Mouse (Mus musculus) hindbrain, embryonic 16.5 days (tissue): ENCODE measurements around the gene Mnt. TPM values are rescaled to one million over a fixed set of nuclear protein-coding genes. Genes with fewer than 3 reads are reported as not detected.
"Not testable (repeated sequence)": the region's sequence is repeated elsewhere in the genome, so short reads cannot be mapped to it uniquely, and the experiment has no call there.

Experiments
- ATAC-seq: fragments of 200-750 bp; cut with Nextera tagmentation; 2 replicates; pipeline ENCODE4 v1.8.0; 2017; ENCODE audit warnings: moderate TSS enrichment, moderate library complexity
- H3K27ac ChIP-seq: fragments of 300-500 bp; sonication (generic); 2 replicates; pipeline ENCODE4 v1.5.1; 2014; ENCODE audit warnings: low read depth, mild to moderate bottlenecking, control low read depth, low read length, moderate library complexity
- H3K27me3 ChIP-seq: fragments of 300-500 bp; sonication (generic); replicated peaks from 2 replicates; pipeline ENCODE4 v1.6.1; 2014; ENCODE audit warnings: low read length; ENCODE audit not compliant: control insufficient read depth, insufficient read depth
- H3K36me3 ChIP-seq: fragments of 300-500 bp; sonication (generic); 2 replicates; pipeline ENCODE4 v1.6.1; 2014; ENCODE audit warnings: mild to moderate bottlenecking, low read length, moderate library complexity, mixed read lengths; ENCODE audit not compliant: control insufficient read depth, insufficient read depth
- H3K4me1 ChIP-seq: fragments of 300-500 bp; sonication (generic); 2 replicates; pipeline ENCODE4 v1.6.1; 2014; ENCODE audit warnings: low read depth, low read length; ENCODE audit not compliant: control insufficient read depth, insufficient read depth
- H3K4me2 ChIP-seq: fragments of 300-500 bp; sonication (generic); 2 replicates; pipeline ENCODE4 v1.6.1; 2014; ENCODE audit warnings: mild to moderate bottlenecking, low read length, control low read depth, moderate library complexity
- H3K4me3 ChIP-seq: fragments of 300-500 bp; sonication (generic); 2 replicates; pipeline ENCODE4 v1.5.1; 2014; ENCODE audit warnings: mild to moderate bottlenecking, low read length, control low read depth, moderate library complexity
- H3K9ac ChIP-seq: fragments of 300-500 bp; sonication (generic); 2 replicates; pipeline ENCODE4 v1.6.1; 2014; ENCODE audit warnings: low read depth, mild to moderate bottlenecking, control low read depth, low read length, moderate library complexity
- H3K9me3 ChIP-seq: fragments of 300-500 bp; sonication (generic); 2 replicates; pipeline ENCODE4 v1.6.1; 2014; ENCODE audit warnings: mild to moderate bottlenecking, low read length, moderate library complexity; ENCODE audit not compliant: control insufficient read depth
- WGBS: fragments of 180-500 bp; shearing (Covaris S2); extraction: QIAGEN DNeasy Blood & Tissue Kit; methylation state at CpG from one replicate; pipeline ENCODE4 v1.1.7; 2014; 5-methylcytosine and 5-hydroxymethylcytosine counted together
- polyA plus RNA-seq: library from polyadenylated mRNA; unstranded; fragments of >200 nt; fragmentation: Nextera tagmentation; extraction: Ambion mirVana; gene quantifications from 2 replicates; pipeline ENCODE4 v1.2.1, GENCODE M21; 2015

Gene Mnt
- 7.3 and 8.4 TPM in 2 replicates for polyA plus RNA-seq

GRCm38 (mm10) chr11:74830256-74831161, at the start of gene Mnt:
TSS of gene Mnt (plus strand) at chr11:74830920.
- peak; percentile 92 for ATAC-seq
- Histone ChIP-seq H3K27me3 (no peaks in the 10 kb centered on the region), H3K4me1 (peaks cover 21% of the 10 kb centered on the region), H3K27ac (peak within 1 kb of the TSS; percentile 95), H3K9ac (peak within 1 kb of the TSS; percentile 92), H3K4me2 (peak within 1 kb of the TSS; percentile 78), H3K36me3 (no peaks in the 10 kb centered on the region), H3K4me3 (peak within 1 kb of the TSS; percentile 97), H3K9me3 (no peaks in the 10 kb centered on the region)
- WGBS, result under 1% methylated on average over 67 of the region's 70 CpGs

GRCm38 (mm10) chr11:74792874-74793273, 37.8 kb upstream of the Mnt start:
- no peak overlapping the region for H3K4me3 ChIP-seq
- no peak overlapping the region for H3K9ac ChIP-seq
- H3K27ac ChIP-seq, result no peak overlapping the region
- no peaks in the 10 kb centered on the region for H3K4me1 ChIP-seq
- H3K27me3 ChIP-seq, result no peaks in the 10 kb centered on the region
- H3K9me3 ChIP-seq, result no peaks in the 10 kb centered on the region
- ATAC-seq, result no peak
- no peak overlapping the region for H3K4me2 ChIP-seq
- WGBS, result 94% methylated on average over 4 of the region's 4 CpGs
- H3K36me3 ChIP-seq, result peaks cover 35% of the 10 kb centered on the region

GRCm38 (mm10) chr11:74800658-74801057, 30.1 kb upstream of the Mnt start:
- Histone ChIP-seq H3K27me3 (no peaks in the 10 kb centered on the region), H3K27ac (no peak overlapping the region), H3K4me3 (no peak overlapping the region), H3K9ac (no peak overlapping the region), H3K9me3 (no peaks in the 10 kb centered on the region), H3K4me2 (no peak overlapping the region), H3K4me1 (no peaks in the 10 kb centered on the region), H3K36me3 (peaks cover 25% of the 10 kb centered on the region)
- WGBS, result 67% methylated on average over 4 of the region's 4 CpGs
- ATAC-seq, result no peak

GRCm38 (mm10) chr11:74804081-74804627, 26.6 kb upstream of the Mnt start:
- no peak overlapping the region for H3K9ac ChIP-seq
- 94% methylated on average over 3 of the region's 3 CpGs for WGBS
- H3K4me3 ChIP-seq, result no peak overlapping the region
- no peaks in the 10 kb centered on the region for H3K9me3 ChIP-seq
- ATAC-seq, result no peak
- no peaks in the 10 kb centered on the region for H3K27me3 ChIP-seq
- H3K4me2 ChIP-seq, result no peak overlapping the region
- peaks cover 20% of the 10 kb centered on the region for H3K36me3 ChIP-seq
- H3K27ac ChIP-seq, result no peak overlapping the region
- no peaks in the 10 kb centered on the region for H3K4me1 ChIP-seq

GRCm38 (mm10) chr11:74807246-74807882, 23.4 kb upstream of the Mnt start:
- Histone ChIP-seq H3K4me1 (no peaks in the 10 kb centered on the region), H3K36me3 (peaks cover 17% of the 10 kb centered on the region), H3K27ac (no peak overlapping the region), H3K4me2 (no peak overlapping the region), H3K4me3 (no peak overlapping the region), H3K9ac (no peak overlapping the region), H3K27me3 (no peaks in the 10 kb centered on the region), H3K9me3 (no peaks in the 10 kb centered on the region)
- ATAC-seq, result no peak
- WGBS, result 89% methylated on average over 6 of the region's 6 CpGs

- H3K36me3 ChIP-seq, result peaks cover 17% of the 10 kb centered on the region
Observed at GRCm38 (mm10) chr11:74808251-74808853, 22.4 kb upstream of the Mnt start.

GRCm38 (mm10) chr11:74810134-74810533, 20.6 kb upstream of the Mnt start:
- Histone ChIP-seq H3K9ac (no peak overlapping the region), H3K9me3 (no peaks in the 10 kb centered on the region), H3K36me3 (peaks cover 10% of the 10 kb centered on the region), H3K4me1 (no peaks in the 10 kb centered on the region), H3K4me3 (no peak overlapping the region), H3K4me2 (no peak overlapping the region), H3K27me3 (no peaks in the 10 kb centered on the region), H3K27ac (no peak overlapping the region)
- no peak for ATAC-seq

More at GRCm38 (mm10) chr11:74808251-74808853, 22.4 kb upstream of the Mnt start:
- H3K4me2 ChIP-seq, result no peak overlapping the region
- no peak overlapping the region for H3K4me3 ChIP-seq
- WGBS, result 90% methylated on average over 6 of the region's 6 CpGs
- no peaks in the 10 kb centered on the region for H3K4me1 ChIP-seq
- H3K27ac ChIP-seq, result no peak overlapping the region
- no peaks in the 10 kb centered on the region for H3K27me3 ChIP-seq
- no peak overlapping the region for H3K9ac ChIP-seq
- no peak for ATAC-seq
- no peaks in the 10 kb centered on the region for H3K9me3 ChIP-seq

GRCm38 (mm10) chr11:74811027-74811426, 19.7 kb upstream of the Mnt start:
- H3K4me2 ChIP-seq, H3K4me3 ChIP-seq, H3K9ac ChIP-seq, H3K9me3 ChIP-seq, H3K27ac ChIP-seq, H3K27me3 ChIP-seq, ATAC-seq, H3K36me3 ChIP-seq, H3K4me1 ChIP-seq: not testable (repeated sequence)
- 54% methylated on average over 3 of the region's 3 CpGs for WGBS

- no peak overlapping the region for H3K4me3 ChIP-seq
Observed at GRCm38 (mm10) chr11:74811538-74811937, 19.2 kb upstream of the Mnt start.

More at GRCm38 (mm10) chr11:74811538-74811937, 19.2 kb upstream of the Mnt start:
- Histone ChIP-seq H3K36me3 (peaks cover 3% of the 10 kb centered on the region; the same call in 1 of the 2 replicates), H3K27me3 (no peaks in the 10 kb centered on the region), H3K4me2 (no peak overlapping the region), H3K27ac (no peak overlapping the region), H3K9ac (no peak overlapping the region), H3K4me1 (no peaks in the 10 kb centered on the region), H3K9me3 (no peaks in the 10 kb centered on the region)
- WGBS, result 71% methylated on average over 5 of the region's 5 CpGs
- ATAC-seq, result no peak
